Mouse (Mus musculus): ENCODE data around the gene Gnao1. TPM values are rescaled to one million over a fixed set of nuclear protein-coding genes. Genes with fewer than 3 reads are reported as not detected.

The Gnao1 gene
- polyA plus RNA-seq, 1 experiment from 2014 or later: 160 TPM

- no peak overlapping the region for H3K4me3 ChIP-seq
- H3K4me1 ChIP-seq (replicated peaks): peaks cover 17% of the 10 kb centered on the region
- no peaks in the 10 kb centered on the region for H3K27me3 ChIP-seq
- ATAC-seq (ENCODE audit: low read depth): no peak
- H3K36me3 ChIP-seq: no peaks in the 10 kb centered on the region
- H3K4me2 ChIP-seq: no peak overlapping the region
- H3K9ac ChIP-seq: no peak overlapping the region
- no peaks in the 10 kb centered on the region for H3K9me3 ChIP-seq
- H3K27ac ChIP-seq (replicated peaks): no peak overlapping the region
- 87% methylated on average over 9 of the region's 9 CpGs for WGBS
These were observed 43.2 kb downstream of the Gnao1 start for GRCm38 (mm10) chr8:93852851-93853461.

- Histone ChIP-seq H3K36me3 (no peaks in the 10 kb centered on the region), H3K9me3 (no peaks in the 10 kb centered on the region), H3K9ac (no peak overlapping the region), H3K27me3 (no peaks in the 10 kb centered on the region), H3K4me2 (no peak overlapping the region), H3K4me3 (no peak overlapping the region), H3K27ac (replicated peaks) (no peak overlapping the region), H3K4me1 (replicated peaks) (peaks cover 21% of the 10 kb centered on the region)
- 47% methylated on average over 5 of the region's 5 CpGs for WGBS
- ATAC-seq (ENCODE audit: low read depth): no peak
These were observed 44.9 kb downstream of the Gnao1 start for GRCm38 (mm10) chr8:93854676-93855075.

GRCm38 (mm10) chr8:93855272-93855671 is 45.5 kb downstream of the Gnao1 start:
- peaks cover 27% of the 10 kb centered on the region for H3K4me1 ChIP-seq (replicated peaks)

GRCm38 (mm10) chr8:93857144-93857543 is 47.4 kb downstream of the Gnao1 start:
- 84% methylated on average over 4 of the region's 4 CpGs for WGBS
- no peak overlapping the region for H3K27ac ChIP-seq (replicated peaks)
- H3K9ac ChIP-seq: no peak overlapping the region

More at GRCm38 (mm10) chr8:93855272-93855671, 45.5 kb downstream of the Gnao1 start:
- Histone ChIP-seq H3K9me3 (no peaks in the 10 kb centered on the region), H3K27me3 (no peaks in the 10 kb centered on the region), H3K27ac (replicated peaks) (no peak overlapping the region), H3K9ac (no peak overlapping the region), H3K4me3 (no peak overlapping the region), H3K4me2 (no peak overlapping the region), H3K36me3 (no peaks in the 10 kb centered on the region)
- 81% methylated on average over 4 of the region's 4 CpGs for WGBS
- ATAC-seq (ENCODE audit: low read depth): 0 out of 2 replicates have a peak, but pooled peaks have one; percentile 11

GRCm38 (mm10) chr8:93858286-93858685 is 48.5 kb downstream of the Gnao1 start:
- H3K9me3 ChIP-seq: no peaks in the 10 kb centered on the region
- H3K9ac ChIP-seq: no peak overlapping the region
- H3K4me3 ChIP-seq: no peak overlapping the region
- H3K4me1 ChIP-seq (replicated peaks): peaks cover 50% of the 10 kb centered on the region
- no peak overlapping the region for H3K27ac ChIP-seq (replicated peaks)
- WGBS: 86% methylated on average over 1 of the region's 1 CpGs
- H3K36me3 ChIP-seq: no peaks in the 10 kb centered on the region
- no peak for ATAC-seq (ENCODE audit: low read depth)
- H3K27me3 ChIP-seq: no peaks in the 10 kb centered on the region
- H3K4me2 ChIP-seq: no peak overlapping the region

More at GRCm38 (mm10) chr8:93857144-93857543, 47.4 kb downstream of the Gnao1 start:
- no peak overlapping the region for H3K4me2 ChIP-seq
- ATAC-seq (ENCODE audit: low read depth): no peak
- H3K4me3 ChIP-seq: no peak overlapping the region
- peaks cover 42% of the 10 kb centered on the region for H3K4me1 ChIP-seq (replicated peaks)
- no peaks in the 10 kb centered on the region for H3K36me3 ChIP-seq
- no peaks in the 10 kb centered on the region for H3K27me3 ChIP-seq
- H3K9me3 ChIP-seq: no peaks in the 10 kb centered on the region

- Histone ChIP-seq H3K4me2 (no peak overlapping the region), H3K27me3 (no peaks in the 10 kb centered on the region), H3K4me3 (no peak overlapping the region), H3K27ac (replicated peaks) (no peak overlapping the region), H3K9me3 (no peaks in the 10 kb centered on the region), H3K4me1 (replicated peaks) (peaks cover 38% of the 10 kb centered on the region), H3K36me3 (no peaks in the 10 kb centered on the region), H3K9ac (no peak overlapping the region)
- WGBS: 41% methylated on average over 4 of the region's 4 CpGs
- no peak for ATAC-seq (ENCODE audit: low read depth)
These were observed 50.3 kb downstream of the Gnao1 start for GRCm38 (mm10) chr8:93860020-93860419.

- Histone ChIP-seq H3K9me3 (no peaks in the 10 kb centered on the region), H3K4me3 (no peak overlapping the region), H3K36me3 (no peaks in the 10 kb centered on the region), H3K4me2 (no peak overlapping the region), H3K4me1 (replicated peaks) (peaks cover 48% of the 10 kb centered on the region), H3K27ac (replicated peaks) (no peak overlapping the region), H3K27me3 (no peaks in the 10 kb centered on the region), H3K9ac (no peak overlapping the region)
- ATAC-seq (ENCODE audit: low read depth): no peak
- 80% methylated on average over 7 of the region's 7 CpGs for WGBS
These were observed 54.3 kb downstream of the Gnao1 start for GRCm38 (mm10) chr8:93864064-93864463.

- Histone ChIP-seq H3K4me3 (no peak overlapping the region), H3K4me1 (replicated peaks) (peaks cover 30% of the 10 kb centered on the region), H3K4me2 (no peak overlapping the region), H3K9ac (no peak overlapping the region), H3K27me3 (no peaks in the 10 kb centered on the region), H3K9me3 (no peaks in the 10 kb centered on the region), H3K27ac (replicated peaks) (no peak overlapping the region), H3K36me3 (peaks cover 3% of the 10 kb centered on the region; the same call in 1 of the 2 replicates)
- WGBS: 90% methylated on average over 7 of the region's 7 CpGs
- no peak for ATAC-seq (ENCODE audit: low read depth)
These were observed 56.5 kb downstream of the Gnao1 start for GRCm38 (mm10) chr8:93866271-93866670.

GRCm38 (mm10) chr8:93868486-93869221 is 58.9 kb downstream of the Gnao1 start:
- no peak for ATAC-seq (ENCODE audit: low read depth)
- Histone ChIP-seq H3K4me1 (replicated peaks) (peaks cover 16% of the 10 kb centered on the region), H3K4me2 (no peak overlapping the region), H3K4me3 (no peak overlapping the region), H3K9me3 (no peaks in the 10 kb centered on the region), H3K9ac (no peak overlapping the region), H3K27me3 (no peaks in the 10 kb centered on the region), H3K36me3 (peaks cover 3% of the 10 kb centered on the region; the same call in 1 of the 2 replicates), H3K27ac (replicated peaks) (no peak overlapping the region)
- WGBS: 84% methylated on average over 5 of the region's 5 CpGs

GRCm38 (mm10) chr8:93871275-93871674 is 61.5 kb downstream of the Gnao1 start:
- H3K4me1 ChIP-seq (replicated peaks): peaks cover 16% of the 10 kb centered on the region
- no peak for ATAC-seq (ENCODE audit: low read depth)
- 83% methylated on average over 5 of the region's 5 CpGs for WGBS
- H3K27me3 ChIP-seq: no peaks in the 10 kb centered on the region
- H3K27ac ChIP-seq (replicated peaks): no peak overlapping the region
- H3K4me3 ChIP-seq: no peak overlapping the region
- no peak overlapping the region for H3K9ac ChIP-seq
- H3K4me2 ChIP-seq: no peak overlapping the region
- H3K36me3 ChIP-seq: peaks cover 10% of the 10 kb centered on the region; the same call in 1 of the 2 replicates
- no peaks in the 10 kb centered on the region for H3K9me3 ChIP-seq

- no peak overlapping the region for H3K4me3 ChIP-seq
- peaks cover 7% of the 10 kb centered on the region; the same call in 1 of the 2 replicates for H3K36me3 ChIP-seq
- ATAC-seq (ENCODE audit: low read depth): no peak
- no peaks in the 10 kb centered on the region for H3K27me3 ChIP-seq
- H3K4me2 ChIP-seq: no peak overlapping the region
- H3K27ac ChIP-seq (replicated peaks): no peak overlapping the region
- peaks cover 8% of the 10 kb centered on the region for H3K4me1 ChIP-seq (replicated peaks)
- 91% methylated on average over 4 of the region's 4 CpGs for whole genome bisulfite sequencing
- H3K9me3 ChIP-seq: no peaks in the 10 kb centered on the region
- no peak overlapping the region for H3K9ac ChIP-seq
These were observed 68.6 kb downstream of the Gnao1 start for GRCm38 (mm10) chr8:93878396-93878795.

GRCm38 (mm10) chr8:93879966-93880365 is 70.2 kb downstream of the Gnao1 start:
- no peak for ATAC-seq (ENCODE audit: low read depth)
- Histone ChIP-seq H3K27me3 (no peaks in the 10 kb centered on the region), H3K9ac (no peak overlapping the region), H3K4me3 (no peak overlapping the region), H3K27ac (replicated peaks) (no peak overlapping the region), H3K4me1 (replicated peaks) (peaks cover 8% of the 10 kb centered on the region), H3K36me3 (peaks cover 7% of the 10 kb centered on the region; the same call in 1 of the 2 replicates), H3K9me3 (no peaks in the 10 kb centered on the region), H3K4me2 (no peak overlapping the region)
- 95% methylated on average over 7 of the region's 7 CpGs for WGBS
